ENCODE assay signal across 12 mouse cellular contexts in genomic region chrX:72275372-72275663, GRCm38 (mm10). TPM values are rescaled to one million over a fixed set of nuclear protein-coding genes. Genes with fewer than 3 reads are reported as not detected.
DNase-seq lines count a peak whose midpoint lies in the region; ATAC-seq and TF ChIP-seq lines count a peak whose summit lies in the region.
"Had no signal": no experiment of that assay in that cellular context is flagged by ENCODE, and none has a peak within 500 bp of the region (broad histone marks: within the 10 kb centered on the region; RNA-seq: fewer than 3 reads in every experiment).

No protein-coding gene starts in this region.

- H3K27ac ChIP-seq in hindbrain, embryonic 10.5 days = no peak overlapping the region
- H3K27ac ChIP-seq in hindbrain, embryonic 11.5 days (ENCODE audit: low read depth, low read length) = no peak overlapping the region
- no peak overlapping the region; the same call in 1 of the 2 replicates for H3K27ac ChIP-seq in embryonic facial prominence, embryonic 15.5 days (replicated peaks)
- H3K27ac ChIP-seq in hindbrain, postnatal 0 days = no peak overlapping the region
- no peak overlapping the region for H3K27ac ChIP-seq in midbrain, postnatal 0 days (ENCODE audit: low read depth, low read length)

- 70% methylated on average over 1 of the region's 1 CpGs for WGBS in hindbrain, embryonic 10.5 days
- WGBS in hindbrain, embryonic 11.5 days = 75% methylated on average over 1 of the region's 1 CpGs
- 68% methylated on average over 1 of the region's 1 CpGs for WGBS in embryonic facial prominence, embryonic 15.5 days
- 65% methylated on average over 1 of the region's 1 CpGs for WGBS in hindbrain, postnatal 0 days
- 63% methylated on average over 1 of the region's 1 CpGs for WGBS in midbrain, postnatal 0 days

- no peak for ATAC-seq in hindbrain, embryonic 11.5 days (ENCODE audit: low FRiP score)
- ATAC-seq in embryonic facial prominence, embryonic 15.5 days (ENCODE audit: insufficient number of reproducible peaks, low FRiP score, low TSS enrichment, low read depth) = no peak
- ATAC-seq in hindbrain, postnatal 0 days = no peak
- no peak for ATAC-seq in midbrain, postnatal 0 days (ENCODE audit: low FRiP score)

- H3K9me3 ChIP-seq in hindbrain, embryonic 10.5 days = no peaks in the 10 kb centered on the region
- H3K9me3 ChIP-seq in hindbrain, embryonic 11.5 days (ENCODE audit: control insufficient read depth, low read length) = no peaks in the 10 kb centered on the region
- no peaks in the 10 kb centered on the region for H3K9me3 ChIP-seq in embryonic facial prominence, embryonic 15.5 days (replicated peaks)
- no peaks in the 10 kb centered on the region for H3K9me3 ChIP-seq in hindbrain, postnatal 0 days (ENCODE audit: low read length)
- H3K9me3 ChIP-seq in midbrain, postnatal 0 days (ENCODE audit: low read length) = no peaks in the 10 kb centered on the region

- 0 out of 2 replicates have a peak overlapping the region, but pooled peaks have one; percentile 53 for H3K4me3 ChIP-seq in hindbrain, embryonic 10.5 days
- no peak overlapping the region for H3K4me3 ChIP-seq in hindbrain, embryonic 11.5 days (ENCODE audit: low read depth, low read length)
- peak overlapping the region; percentile 49 for H3K4me3 ChIP-seq in embryonic facial prominence, embryonic 15.5 days (replicated peaks)
- peak overlapping the region; percentile 40; the same call in 1 of the 2 replicates for H3K4me3 ChIP-seq in hindbrain, postnatal 0 days (ENCODE audit: low read length)
- H3K4me3 ChIP-seq in midbrain, postnatal 0 days (ENCODE audit: low read depth, low read length) = peak overlapping the region; percentile 41; the same call in 1 of the 2 replicates

- H3K9ac ChIP-seq in hindbrain, embryonic 11.5 days (ENCODE audit: low read depth, low read length) = no peak overlapping the region
- H3K9ac ChIP-seq in embryonic facial prominence, embryonic 15.5 days = no peak overlapping the region
- no peak overlapping the region for H3K9ac ChIP-seq in hindbrain, postnatal 0 days (replicated peaks; ENCODE audit: low read length)
- no peak overlapping the region for H3K9ac ChIP-seq in midbrain, postnatal 0 days (replicated peaks; ENCODE audit: low read length, poor library complexity, severe bottlenecking)

- H3K4me1 ChIP-seq in hindbrain, embryonic 10.5 days (replicated peaks) = peaks cover 3% of the 10 kb centered on the region; the same call in 1 of the 2 replicates
- H3K4me1 ChIP-seq in hindbrain, embryonic 11.5 days (replicated peaks; ENCODE audit: control insufficient read depth, insufficient read depth, low read length) = no peaks in the 10 kb centered on the region
- no peaks in the 10 kb centered on the region for H3K4me1 ChIP-seq in embryonic facial prominence, embryonic 15.5 days
- no peaks in the 10 kb centered on the region for H3K4me1 ChIP-seq in hindbrain, postnatal 0 days (ENCODE audit: insufficient read depth, low read length)
- H3K4me1 ChIP-seq in midbrain, postnatal 0 days (ENCODE audit: insufficient read depth, low read length) = no peaks in the 10 kb centered on the region

- no peak for DNase-seq in hindbrain, embryonic 10.5 days (ENCODE audit: low spot score)
- DNase-seq in hindbrain, embryonic 11.5 days (ENCODE audit: low spot score) = no peak
- no peak for DNase-seq in hindbrain, postnatal 0 days (ENCODE audit: low spot score)
- no peak for DNase-seq in midbrain, postnatal 0 days (ENCODE audit: low spot score)
- no peak for DNase-seq in thymus, postnatal 25 days
- no peak for DNase-seq in layer of hippocampus, adult 9-10 months (ENCODE audit: low spot score)
- DNase-seq in cerebellum, adult 11-12 months = no peak
- DNase-seq: cerebellum, postnatal 36 days had no signal

- H3K27me3 ChIP-seq in hindbrain, embryonic 10.5 days (ENCODE audit: insufficient read depth, poor library complexity, severe bottlenecking) = 0 out of 2 replicates have a peak, but pooled peaks cover 4% of the 10 kb centered on the region
- H3K27me3 ChIP-seq in hindbrain, embryonic 11.5 days (ENCODE audit: control insufficient read depth, insufficient read depth, low read length) = no peaks in the 10 kb centered on the region
- H3K27me3 ChIP-seq in embryonic facial prominence, embryonic 15.5 days = no peaks in the 10 kb centered on the region
- H3K27me3 ChIP-seq in hindbrain, postnatal 0 days (ENCODE audit: insufficient read depth, low read length) = no peaks in the 10 kb centered on the region
- no peaks in the 10 kb centered on the region for H3K27me3 ChIP-seq in midbrain, postnatal 0 days (ENCODE audit: insufficient read depth, low read length)

- no peak overlapping the region for H3K4me2 ChIP-seq in hindbrain, embryonic 11.5 days (replicated peaks; ENCODE audit: low read depth, low read length)
- peak overlapping the region; percentile 71; the same call in 1 of the 2 replicates for H3K4me2 ChIP-seq in embryonic facial prominence, embryonic 15.5 days (replicated peaks)
- H3K4me2 ChIP-seq in hindbrain, postnatal 0 days (ENCODE audit: low read depth, low read length) = peak overlapping the region; percentile 67; the same call in 1 of the 2 replicates
- no peak overlapping the region; the same call in 1 of the 2 replicates for H3K4me2 ChIP-seq in midbrain, postnatal 0 days (ENCODE audit: low read depth, low read length, poor library complexity, severe bottlenecking)

- no peaks in the 10 kb centered on the region for H3K36me3 ChIP-seq in hindbrain, embryonic 10.5 days
- no peaks in the 10 kb centered on the region for H3K36me3 ChIP-seq in hindbrain, embryonic 11.5 days (ENCODE audit: control insufficient read depth, insufficient read depth, low read length)
- H3K36me3 ChIP-seq in embryonic facial prominence, embryonic 15.5 days = no peaks in the 10 kb centered on the region
- H3K36me3 ChIP-seq in hindbrain, postnatal 0 days (ENCODE audit: insufficient read depth, low read length) = no peaks in the 10 kb centered on the region
- H3K36me3 ChIP-seq in midbrain, postnatal 0 days (ENCODE audit: insufficient read depth, low read length) = no peaks in the 10 kb centered on the region

- no peak for TF ChIP-seq CTCF in hindbrain, postnatal 0 days (IDR thresholded peaks at IDR 0.05; ENCODE audit: low read depth)
- TF ChIP-seq CTCF in midbrain, postnatal 0 days (IDR thresholded peaks at IDR 0.05) = no peak

RNA-seq across cellular contexts. Expression of gene Gabre, which starts 0.7 kb away (rescaled TPM):
- 0.73 and 0.93 TPM in 2 replicates for polyA plus RNA-seq in hindbrain, embryonic 10.5 days (2016; fragmentation: Nextera tagmentation; extraction: Ambion mirVana)
- 0.68 and 0.86 TPM in 2 replicates for polyA plus RNA-seq in hindbrain, embryonic 11.5 days (2014; fragmentation: Nextera tagmentation; extraction: Ambion mirVana)
- polyA plus RNA-seq in embryonic facial prominence, embryonic 15.5 days (2015; fragmentation: Nextera tagmentation; extraction: Ambion mirVana) = 4.3 and 5.2 TPM in 2 replicates
- 0.18 and 2.1 TPM in 2 replicates for total RNA-seq in hindbrain, postnatal 0 days (2014; rRNA removed)
- polyA plus RNA-seq in hindbrain, postnatal 0 days (2015; fragmentation: Nextera tagmentation; extraction: Ambion mirVana) = 0.93 and 1.4 TPM in 2 replicates
- total RNA-seq in midbrain, postnatal 0 days (2014; rRNA removed) = 0.27 and 1.0 TPM in 2 replicates
- polyA plus RNA-seq in midbrain, postnatal 0 days (2015; fragmentation: Nextera tagmentation; extraction: Ambion mirVana) = 0.92 and 1.7 TPM in 2 replicates

RNA-seq across cellular contexts. Expression of gene Magea4, which starts 53.5 kb away (rescaled TPM):
- polyA plus RNA-seq in hindbrain, embryonic 10.5 days (2016; fragmentation: Nextera tagmentation; extraction: Ambion mirVana) = not detected in 2 replicates
- not detected in 2 replicates for polyA plus RNA-seq in hindbrain, embryonic 11.5 days (2014; fragmentation: Nextera tagmentation; extraction: Ambion mirVana)
- polyA plus RNA-seq in embryonic facial prominence, embryonic 15.5 days (2015; fragmentation: Nextera tagmentation; extraction: Ambion mirVana) = not detected in 2 replicates
- total RNA-seq in hindbrain, postnatal 0 days (2014; rRNA removed) = not detected in 2 replicates
- polyA plus RNA-seq in hindbrain, postnatal 0 days (2015; fragmentation: Nextera tagmentation; extraction: Ambion mirVana) = not detected in 2 replicates
- total RNA-seq in midbrain, postnatal 0 days (2014; rRNA removed) = not detected in 2 replicates
- not detected in 2 replicates for polyA plus RNA-seq in midbrain, postnatal 0 days (2015; fragmentation: Nextera tagmentation; extraction: Ambion mirVana)
- total RNA-seq: adrenal gland, postnatal 14 days; left cerebral cortex, postnatal 4 days had no signal
- polyA plus RNA-seq: gonadal fat pad, adult 2 months had no signal

Comparison
In these comparisons a context has a peak if more than half of its experiments do, and no peak if none do; other contexts are left out.
1. H3K4me2 ChIP-seq: peak in embryonic facial prominence, embryonic 15.5 days (single experiment) and hindbrain, postnatal 0 days (single experiment); none in hindbrain, embryonic 11.5 days (single experiment) and midbrain, postnatal 0 days (single experiment).